Mouse (Mus musculus) brain, embryonic 14.5 days (tissue): ENCODE results near the gene Ubald2.

Source experiments
- CTCF ChIP-seq: fragments of 200-500 bp; IDR thresholded peaks from 2 replicates; pipeline ENCODE4 v1.5.1; 2012; ENCODE audit warnings: inconsistent platforms, mild to moderate bottlenecking, moderate library complexity, borderline replicate concordance; ENCODE audit not compliant: insufficient read depth, insufficient read length; ENCODE audit errors: extremely low read depth
- POLR2A ChIP-seq: fragments of 200-500 bp; IDR thresholded peaks from 2 replicates; pipeline ENCODE4 v1.6.1; 2012; ENCODE audit warnings: mild to moderate bottlenecking, inconsistent platforms, borderline replicate concordance; ENCODE audit not compliant: poor library complexity, insufficient read depth, insufficient read length, severe bottlenecking; ENCODE audit errors: extremely low read depth

- TF ChIP-seq CTCF = no peak
- TF ChIP-seq POLR2A = no peak
These were observed 9.4 kb downstream of the Ubald2 start for GRCm38 (mm10) chr11:116443311-116443710.
